Mouse (Mus musculus) C2C12 (cell line): ENCODE measurements around the gene Nap1l4.

Experiments
- CEBPB ChIP-seq: IDR thresholded peaks from one replicate; pipeline ENCODE4 v1.6.1; 2011; ENCODE audit warnings: low read depth, mild to moderate bottlenecking, control low read depth, moderate library complexity
- CTCF ChIP-seq: IDR thresholded peaks from one replicate; pipeline ENCODE4 v1.5.1; 2011; ENCODE audit not compliant: control insufficient read depth, insufficient read depth, insufficient read length
- FOSL1 ChIP-seq: IDR thresholded peaks from one replicate; pipeline ENCODE4 v1.8.0; 2011; ENCODE audit warnings: mild to moderate bottlenecking, low read length; ENCODE audit not compliant: poor library complexity, insufficient read depth, severe bottlenecking
- MAX ChIP-seq: IDR thresholded peaks from one replicate; pipeline ENCODE4 v1.6.1; 2011; ENCODE audit warnings: mild to moderate bottlenecking, control low read depth
- MYOD1 ChIP-seq: IDR thresholded peaks from one replicate; pipeline ENCODE4 v1.6.1; 2011; ENCODE audit warnings: low read depth; ENCODE audit not compliant: control insufficient read depth, insufficient read length
- MYOG ChIP-seq: IDR thresholded peaks from one replicate; pipeline ENCODE4 v1.6.1; 2011; ENCODE audit not compliant: control insufficient read depth, insufficient read length; ENCODE audit errors: extremely low read depth
- USF1 ChIP-seq: IDR thresholded peaks from one replicate; pipeline ENCODE4 v1.6.1; 2011; ENCODE audit warnings: low read depth, mild to moderate bottlenecking, control low read depth, moderate library complexity

DNA sequence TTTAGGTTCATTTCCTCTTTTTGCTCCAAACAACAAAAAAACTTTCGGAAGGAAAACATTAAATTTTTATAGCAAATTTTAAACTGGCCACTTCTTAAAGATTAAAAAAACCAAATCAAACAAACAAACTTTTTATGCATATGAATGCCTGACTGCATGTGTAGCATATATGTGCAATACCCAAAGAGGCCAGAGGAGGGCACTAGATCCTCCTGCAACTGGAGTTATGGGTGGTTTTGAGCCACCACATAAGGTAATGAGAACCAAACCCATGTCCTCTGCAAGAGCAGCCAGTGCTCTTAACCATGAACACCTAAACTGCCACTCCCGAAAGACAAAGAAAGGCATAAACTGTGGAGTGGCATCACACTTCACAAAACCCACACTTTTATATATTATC lies 4.5 kb downstream of the Nap1l4 start:
- TF ChIP-seq CTCF (no peak), USF1 (no peak), MAX (no peak), MYOD1 (no peak), CEBPB (no peak), MYOG (no peak), FOSL1 (no peak)
